Mouse (Mus musculus) midbrain, postnatal 0 days (tissue): Measurements from ENCODE around the gene Pkd2. TPM values are rescaled to one million over a fixed set of nuclear protein-coding genes. Genes with fewer than 3 reads are reported as not detected.
A peak's percentile ranks its signal among the peaks of the same experiment; 100 is the strongest.

Experiments
- ATAC-seq: fragments of 200-750 bp; cut with Nextera tagmentation; 2 replicates; pipeline ENCODE4 v1.8.0; 2017; ENCODE audit warnings: moderate number of reproducible peaks, mild to moderate bottlenecking, moderate TSS enrichment, moderate library complexity; ENCODE audit not compliant: low FRiP score
- DNase-seq: peaks from one replicate; pipeline ENCODE4 v3.0.0-alpha.2; 2015; ENCODE audit warnings: low spot score
- H3K27ac ChIP-seq: fragments of 300-500 bp; sonication (generic); 2 replicates; pipeline ENCODE4 v1.5.1; 2014; ENCODE audit warnings: low read depth, mild to moderate bottlenecking, low read length, mixed read lengths
- H3K27me3 ChIP-seq: fragments of 300-500 bp; sonication (generic); 2 replicates; pipeline ENCODE4 v1.6.1; 2014; ENCODE audit warnings: low read length, control low read depth, mixed read lengths; ENCODE audit not compliant: insufficient read depth
- H3K36me3 ChIP-seq: fragments of 300-500 bp; sonication (generic); 2 replicates; pipeline ENCODE4 v1.6.1; 2014; ENCODE audit warnings: low read length, control low read depth, mixed read lengths; ENCODE audit not compliant: insufficient read depth
- H3K4me1 ChIP-seq: fragments of 300-500 bp; sonication (generic); 2 replicates; pipeline ENCODE4 v1.6.1; 2014; ENCODE audit warnings: mild to moderate bottlenecking, control low read depth, antibody characterized with exemption, low read length, mixed read lengths; ENCODE audit not compliant: insufficient read depth
- H3K4me2 ChIP-seq: fragments of 300-500 bp; sonication (generic); 2 replicates; pipeline ENCODE4 v1.6.1; 2014; ENCODE audit warnings: low read depth, mild to moderate bottlenecking, low read length, mixed read lengths; ENCODE audit not compliant: poor library complexity, severe bottlenecking
- H3K4me3 ChIP-seq: fragments of 300-500 bp; sonication (generic); 2 replicates; pipeline ENCODE4 v1.5.1; 2014; ENCODE audit warnings: low read depth, mild to moderate bottlenecking, low read length, moderate library complexity
- H3K9ac ChIP-seq: fragments of 300-500 bp; sonication (generic); replicated peaks from 2 replicates; pipeline ENCODE4 v1.6.1; 2014; ENCODE audit warnings: mild to moderate bottlenecking, low read length, moderate library complexity, mixed read lengths; ENCODE audit not compliant: poor library complexity, severe bottlenecking
- H3K9me3 ChIP-seq: fragments of 300-500 bp; sonication (generic); 2 replicates; pipeline ENCODE4 v1.6.1; 2016; ENCODE audit warnings: low read length, control low read depth
- CTCF ChIP-seq: IDR thresholded peaks from 2 replicates; pipeline ENCODE4 v1.5.1; 2016; ENCODE audit warnings: antibody characterized with exemption, mild to moderate bottlenecking
- WGBS: fragments of 180-500 bp; shearing (Covaris S2); extraction: QIAGEN DNeasy Blood & Tissue Kit; methylation state at CpG from one replicate; pipeline ENCODE4 v1.1.7; 2014; 5-methylcytosine and 5-hydroxymethylcytosine counted together
- polyA plus RNA-seq: library from polyadenylated mRNA; unstranded; fragments of >200 nt; fragmentation: Nextera tagmentation; extraction: Ambion mirVana; gene quantifications from 2 replicates; pipeline ENCODE4 v1.2.1, GENCODE M21; 2015
- total RNA-seq: library from RNA; depleted of rRNA; stranded (reverse); fragments of >200 nt; gene quantifications from 2 replicates; pipeline ENCODE4 v1.2.3, GENCODE M21; 2014

Pkd2 gene
- total and polyA plus RNA-seq, 2 experiments from 2014 or later = 5.2 to 25.8 TPM

DNA sequence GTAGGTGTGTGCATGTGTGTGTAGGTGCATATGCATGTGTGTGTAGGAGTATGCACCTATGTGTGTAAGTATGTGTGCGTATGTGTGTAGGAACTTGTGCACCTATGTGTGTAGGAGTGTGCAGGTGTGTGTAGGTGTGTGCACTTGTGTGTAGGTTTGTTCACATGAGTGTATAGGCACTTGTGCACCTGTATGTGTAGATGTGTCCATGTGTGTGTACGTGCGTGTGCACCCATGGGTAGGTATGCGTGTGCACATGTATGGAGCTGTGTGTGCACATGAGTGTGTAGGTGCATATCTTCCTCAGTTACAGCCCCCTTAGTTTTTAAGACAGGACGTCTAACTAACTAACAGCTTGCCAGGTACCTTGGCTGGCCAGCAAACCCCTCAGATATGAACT is 9.3 kb downstream of the Pkd2 start:
- H3K4me3 ChIP-seq = no peak overlapping the region
- no peak overlapping the region for H3K4me2 ChIP-seq
- no peaks in the 10 kb centered on the region for H3K9me3 ChIP-seq
- no peaks in the 10 kb centered on the region for H3K4me1 ChIP-seq
- H3K27ac ChIP-seq = no peak overlapping the region
- H3K27me3 ChIP-seq = no peaks in the 10 kb centered on the region
- no peak for ATAC-seq
- WGBS = 93% methylated on average over 5 of the region's 5 CpGs
- no peak overlapping the region for H3K9ac ChIP-seq
- TF ChIP-seq CTCF = no peak
- DNase-seq = no peak
- peaks cover 36% of the 10 kb centered on the region for H3K36me3 ChIP-seq

DNA sequence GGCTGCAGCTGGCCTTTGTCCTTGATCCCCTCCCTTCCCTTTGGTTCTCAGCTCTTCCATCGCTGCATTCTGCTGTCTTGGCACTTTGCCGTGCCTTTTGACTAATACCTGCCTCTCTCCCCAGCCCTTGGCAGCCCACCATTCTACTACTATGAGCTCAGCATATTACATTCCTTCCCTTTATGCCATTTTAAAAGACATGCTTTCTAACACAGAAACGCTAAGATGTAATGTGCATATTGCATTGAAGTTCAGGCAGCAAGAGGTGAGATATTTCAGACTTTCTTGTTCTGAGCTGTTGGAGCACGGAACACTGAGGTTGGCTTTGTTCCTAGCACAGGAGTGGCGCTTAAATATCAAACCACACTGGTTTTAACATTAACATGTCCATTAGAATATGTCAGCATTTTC is 11.7 kb downstream of the Pkd2 start:
- no peak for ATAC-seq
- no peak overlapping the region for H3K27ac ChIP-seq
- H3K4me1 ChIP-seq = no peaks in the 10 kb centered on the region
- no peaks in the 10 kb centered on the region for H3K27me3 ChIP-seq
- no peaks in the 10 kb centered on the region for H3K9me3 ChIP-seq
- no peak overlapping the region for H3K4me3 ChIP-seq
- 82% methylated on average over 5 of the region's 5 CpGs for WGBS
- H3K9ac ChIP-seq = no peak overlapping the region
- H3K36me3 ChIP-seq = peaks cover 31% of the 10 kb centered on the region
- DNase-seq = no peak
- no peak overlapping the region for H3K4me2 ChIP-seq
- no peak for TF ChIP-seq CTCF

GRCm38 (mm10) chr5:104472371-104472770 is 13.1 kb downstream of the Pkd2 start:
- no peak overlapping the region for H3K4me2 ChIP-seq
- H3K4me3 ChIP-seq = no peak overlapping the region
- H3K4me1 ChIP-seq = no peaks in the 10 kb centered on the region
- no peak for DNase-seq
- no peak overlapping the region for H3K27ac ChIP-seq
- no peaks in the 10 kb centered on the region for H3K9me3 ChIP-seq
- no peak overlapping the region for H3K9ac ChIP-seq
- 94% methylated on average over 8 of the region's 8 CpGs for WGBS
- TF ChIP-seq CTCF = peak; percentile 55
- H3K27me3 ChIP-seq = no peaks in the 10 kb centered on the region
- H3K36me3 ChIP-seq = peaks cover 30% of the 10 kb centered on the region
- no peak for ATAC-seq

DNA sequence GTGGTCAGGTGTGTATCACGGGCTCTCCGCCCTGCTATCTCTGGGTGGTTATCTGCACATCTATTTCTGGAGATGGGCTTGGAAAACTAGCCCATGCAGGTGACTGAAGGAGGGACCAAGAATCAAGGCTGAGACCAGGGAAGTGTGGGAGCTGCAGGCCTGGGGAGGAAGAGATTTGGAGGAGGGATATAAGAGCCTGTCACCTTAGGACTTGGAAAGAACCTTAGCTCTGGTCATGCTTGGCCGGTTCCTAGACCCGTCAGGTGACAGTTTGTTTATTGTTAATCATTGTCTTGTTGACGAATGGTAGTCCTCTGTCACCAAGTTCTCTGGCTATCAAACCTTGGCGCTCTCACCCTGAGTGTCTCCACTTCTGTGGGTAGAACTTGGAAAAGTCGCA is 21.1 kb downstream of the Pkd2 start:
- Histone ChIP-seq H3K9me3 (no peaks in the 10 kb centered on the region), H3K27ac (no peak overlapping the region), H3K4me3 (no peak overlapping the region), H3K36me3 (peaks cover 43% of the 10 kb centered on the region), H3K27me3 (no peaks in the 10 kb centered on the region), H3K9ac (no peak overlapping the region), H3K4me1 (no peaks in the 10 kb centered on the region), H3K4me2 (no peak overlapping the region)
- DNase-seq (no peak), ATAC-seq (no peak)
- TF ChIP-seq CTCF = no peak
- WGBS = 95% methylated on average over 7 of the region's 7 CpGs

GRCm38 (mm10) chr5:104482856-104483255 is 23.6 kb downstream of the Pkd2 start:
- ATAC-seq (no peak), DNase-seq (peak; percentile 9)
- no peak overlapping the region for H3K4me3 ChIP-seq
- H3K4me1 ChIP-seq = no peaks in the 10 kb centered on the region
- H3K9me3 ChIP-seq = no peaks in the 10 kb centered on the region
- no peak for TF ChIP-seq CTCF
- no peak overlapping the region for H3K9ac ChIP-seq
- H3K27me3 ChIP-seq = no peaks in the 10 kb centered on the region
- no peak overlapping the region for H3K4me2 ChIP-seq
- H3K36me3 ChIP-seq = peaks cover 43% of the 10 kb centered on the region
- no peak overlapping the region for H3K27ac ChIP-seq
- WGBS = 61% methylated on average over 8 of the region's 8 CpGs

- peaks cover 46% of the 10 kb centered on the region for H3K36me3 ChIP-seq
- no peak overlapping the region for H3K4me3 ChIP-seq
- no peak overlapping the region for H3K27ac ChIP-seq
- ATAC-seq = no peak
- WGBS = 55% methylated on average over 5 of the region's 5 CpGs
- H3K9ac ChIP-seq = no peak overlapping the region
- H3K9me3 ChIP-seq = no peaks in the 10 kb centered on the region
- no peaks in the 10 kb centered on the region for H3K27me3 ChIP-seq
- no peak for TF ChIP-seq CTCF
- H3K4me2 ChIP-seq = no peak overlapping the region
- no peak for DNase-seq
- no peaks in the 10 kb centered on the region for H3K4me1 ChIP-seq
Observed at GRCm38 (mm10) chr5:104491561-104491960, 32.3 kb downstream of the Pkd2 start.
